Mouse (Mus musculus) R1 (cell line): Measurements from ENCODE around the gene Clrn1.

Experiments
- DNase-seq: peaks from one replicate; pipeline ENCODE4 v3.0.0-alpha.2; 2018; ENCODE audit warnings: low read depth, low spot score

Gene Clrn1

DNA sequence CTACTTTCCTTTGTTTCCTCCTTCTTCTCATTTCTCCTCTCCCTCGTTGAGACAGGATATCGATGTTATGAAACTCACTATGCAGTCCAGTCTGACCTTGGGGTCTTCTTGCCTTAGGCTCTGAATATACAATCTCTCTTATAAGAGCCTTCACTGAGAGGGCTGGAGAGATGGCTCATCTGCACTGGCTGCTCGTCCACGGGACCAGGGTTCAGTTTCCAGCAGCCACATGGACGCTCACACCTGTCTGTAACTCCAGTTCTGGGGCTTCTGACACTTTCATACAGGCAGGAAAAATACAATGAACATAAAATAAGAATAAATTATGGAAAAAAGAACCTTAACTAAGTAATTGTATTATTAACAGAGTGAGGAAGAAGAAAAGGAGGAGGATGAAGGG, 53.6 kb downstream of the Clrn1 start:
- no peak for DNase-seq

DNA sequence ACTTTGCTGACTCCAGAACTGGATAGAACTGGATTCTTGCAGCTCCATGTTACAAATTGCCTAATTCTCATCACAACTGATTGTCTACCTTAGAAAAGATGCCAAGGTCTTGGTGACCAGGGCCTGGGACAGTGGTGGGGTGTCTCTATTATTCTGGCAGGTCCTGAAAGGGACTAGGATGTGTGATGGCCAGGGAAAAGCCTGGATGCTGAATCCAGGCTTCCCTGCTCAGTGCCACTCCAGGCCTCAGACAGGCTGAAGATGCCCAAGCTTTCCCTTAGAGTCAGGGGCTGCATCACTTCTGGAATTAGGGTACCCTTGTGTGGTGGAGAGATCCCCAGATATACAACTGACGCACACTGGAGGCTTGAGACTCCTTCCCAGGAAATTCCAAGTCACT, 55.2 kb downstream of the Clrn1 start:
- DNase-seq: no peak

DNA sequence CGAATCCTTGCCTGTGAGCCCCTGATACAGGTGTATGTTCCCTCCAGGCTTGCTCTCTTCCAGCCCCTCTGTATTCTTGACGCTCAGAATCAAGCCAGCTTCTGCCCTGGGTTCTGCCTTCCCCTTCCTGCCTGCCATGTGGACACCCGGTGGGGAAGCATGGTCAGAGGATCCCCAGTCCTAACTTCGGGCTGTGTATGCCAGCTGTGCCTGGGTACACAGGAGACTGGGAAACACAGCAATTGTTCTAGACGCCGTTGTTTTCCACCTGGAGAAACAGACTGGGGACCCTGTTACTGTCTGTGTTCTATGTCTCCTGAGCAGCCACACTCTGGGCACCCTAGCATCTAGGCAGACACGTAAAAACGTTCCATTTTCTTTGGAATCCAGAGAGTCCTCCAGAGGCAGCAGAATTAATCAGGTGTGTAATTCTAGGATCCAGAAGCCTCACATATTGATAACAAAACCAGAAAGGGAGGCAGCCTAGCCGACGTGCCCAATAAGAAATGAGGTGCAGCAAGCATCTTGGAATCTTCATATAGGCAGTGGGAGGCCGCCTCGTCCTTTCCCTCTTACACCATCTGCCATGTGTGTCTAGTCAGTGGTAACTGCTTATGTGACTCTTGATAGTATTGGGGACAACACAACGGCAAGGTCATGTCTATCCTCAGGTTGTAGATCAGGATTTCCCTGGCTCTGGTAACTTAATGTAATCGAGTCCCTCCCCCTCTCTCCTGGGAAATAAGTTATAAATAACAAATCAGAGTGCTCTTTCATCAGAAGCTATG, 56.6 kb downstream of the Clrn1 start:
- DNase-seq: no peak

DNA sequence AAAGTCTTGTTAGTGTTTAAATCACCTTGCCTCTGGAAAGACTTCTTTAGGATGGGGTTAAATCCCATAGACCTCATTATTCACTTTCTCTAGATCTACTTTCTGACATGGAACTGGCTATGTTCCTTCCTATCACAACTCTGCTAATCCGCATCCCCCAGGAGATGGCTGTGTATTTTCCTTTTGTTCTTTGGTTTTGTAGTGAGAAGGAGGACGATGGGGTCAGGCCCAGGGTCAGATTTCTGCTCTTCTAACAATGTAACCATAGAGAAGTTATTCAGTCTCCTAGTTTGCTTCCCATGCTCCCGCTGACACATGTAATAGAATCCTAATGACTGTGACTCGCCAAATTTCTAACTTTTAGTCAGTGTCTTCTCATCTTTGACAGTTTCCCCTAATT, 58.9 kb downstream of the Clrn1 start:
- DNase-seq: no peak

DNA sequence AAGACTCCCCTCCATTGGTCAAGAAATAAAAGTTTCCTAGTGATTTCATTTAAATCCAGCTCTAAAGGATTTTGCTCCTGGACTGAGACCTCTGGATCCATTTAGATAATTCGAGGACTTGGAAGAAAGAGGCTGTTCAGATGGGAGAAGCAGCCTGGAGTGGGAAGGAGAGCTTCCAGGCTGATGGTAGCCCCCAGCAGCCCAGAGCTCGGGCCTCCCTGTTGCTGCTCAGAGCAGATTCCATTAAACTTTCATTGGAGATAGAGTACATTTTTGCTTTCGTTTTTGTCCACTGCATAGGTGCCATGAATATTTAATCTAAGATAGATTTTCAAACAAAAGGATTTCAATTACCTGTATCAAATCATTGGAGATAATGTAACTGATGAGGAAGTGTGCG, 62.9 kb downstream of the Clrn1 start, which contains the start of gene Mindy4b-ps:
TSS of gene Mindy4b-ps (minus strand) at position 101 of the 400 bp plus-strand sequence.
- DNase-seq: no peak

DNA sequence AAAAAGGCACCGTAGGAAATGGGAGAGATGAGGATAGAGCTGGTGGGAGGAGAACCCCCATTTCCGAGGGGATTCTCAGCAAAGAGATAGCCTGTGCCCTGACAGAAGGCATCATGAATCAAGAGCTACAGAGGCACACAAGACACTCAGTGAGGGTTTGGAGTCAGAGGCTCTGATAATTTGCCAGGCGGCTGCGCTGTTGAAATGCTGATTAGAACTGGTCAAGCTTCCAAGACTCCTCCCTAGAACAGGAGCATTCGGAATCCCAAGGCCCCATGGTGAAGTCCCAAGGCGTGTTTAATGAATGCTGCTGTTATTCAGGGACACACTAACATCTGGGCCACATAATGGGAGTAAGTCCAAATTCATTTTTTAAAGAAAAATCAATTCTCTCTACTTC, 67.8 kb downstream of the Clrn1 start:
- peak; percentile 20 for DNase-seq

DNA sequence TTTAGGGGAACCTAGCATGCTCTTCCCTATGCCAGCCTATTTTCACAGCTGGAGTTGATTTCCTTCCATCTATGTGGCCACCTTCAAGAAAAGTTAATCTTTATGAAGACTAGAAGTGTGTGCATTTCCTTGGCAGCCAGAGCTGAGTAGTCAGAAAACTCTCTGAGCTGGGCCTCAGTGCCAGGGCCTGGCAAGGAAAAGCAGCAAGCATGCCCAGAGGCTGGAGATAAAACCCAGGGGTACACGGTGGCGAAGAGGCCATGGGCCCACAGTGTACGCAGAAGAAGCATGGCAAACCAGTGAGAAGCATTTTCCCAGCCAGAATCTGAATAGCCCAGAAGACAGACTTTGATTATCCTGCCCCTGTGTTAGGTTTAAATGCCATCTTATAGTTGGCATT, 70.9 kb downstream of the Clrn1 start:
- DNase-seq: no peak

DNA sequence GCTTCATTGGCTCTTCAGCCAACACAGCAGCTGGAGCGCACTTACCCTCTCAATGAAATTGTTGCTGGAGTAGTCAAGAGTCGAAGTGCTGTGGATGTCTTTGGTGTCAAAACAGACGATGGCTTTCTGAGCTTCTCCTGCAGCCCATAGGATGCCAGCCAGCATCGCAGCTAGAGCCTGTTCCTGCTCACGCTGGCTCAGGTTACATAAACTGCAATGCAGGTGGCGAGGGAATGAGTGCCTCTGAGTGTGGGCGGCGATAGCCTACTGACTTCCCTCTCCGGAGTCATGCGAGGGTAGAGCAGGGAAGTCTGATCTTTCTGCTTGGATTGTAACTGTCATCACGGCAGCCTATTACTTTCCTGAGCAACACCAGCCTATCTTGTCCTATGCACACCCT, 74.8 kb downstream of the Clrn1 start:
- DNase-seq: no peak

DNA sequence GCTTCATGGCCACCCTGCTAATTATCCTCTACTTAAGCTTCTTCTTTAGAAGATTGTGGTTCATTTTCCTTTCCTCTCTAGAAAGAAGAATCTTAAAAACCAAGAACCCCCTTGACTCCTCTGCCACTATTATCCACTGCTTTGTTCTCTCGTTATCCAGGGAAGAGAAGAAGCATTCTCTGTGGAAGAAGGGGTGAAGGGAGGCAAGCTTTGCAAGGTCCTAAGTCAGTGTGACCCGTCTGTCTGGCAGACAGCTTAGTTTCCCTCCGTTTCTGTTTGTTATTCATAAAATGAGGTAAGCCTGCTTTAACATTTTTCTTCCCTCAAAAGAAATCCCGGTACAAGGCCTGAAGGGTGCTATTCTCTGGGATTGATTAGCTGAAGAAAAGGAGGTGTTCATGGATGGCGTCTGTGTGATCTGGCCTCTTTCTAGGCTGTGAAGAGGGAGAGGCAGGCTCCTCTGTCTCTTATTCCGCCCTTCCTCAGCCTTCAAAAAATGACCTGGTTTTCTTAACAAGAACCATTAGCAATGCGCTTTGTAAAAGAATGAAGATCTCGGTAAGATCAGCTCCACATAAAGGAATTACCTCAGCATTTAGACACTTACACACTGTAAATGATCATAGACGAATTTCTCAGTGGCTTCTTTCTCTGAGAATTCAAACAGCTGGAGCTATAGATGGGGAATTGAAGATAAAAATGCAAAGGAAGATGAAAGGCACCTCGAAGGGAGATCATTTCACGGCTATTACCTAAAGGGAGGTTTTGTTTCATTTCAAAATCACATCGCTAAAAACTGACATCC, 75.8 kb downstream of the Clrn1 start:
- DNase-seq: no peak

DNA sequence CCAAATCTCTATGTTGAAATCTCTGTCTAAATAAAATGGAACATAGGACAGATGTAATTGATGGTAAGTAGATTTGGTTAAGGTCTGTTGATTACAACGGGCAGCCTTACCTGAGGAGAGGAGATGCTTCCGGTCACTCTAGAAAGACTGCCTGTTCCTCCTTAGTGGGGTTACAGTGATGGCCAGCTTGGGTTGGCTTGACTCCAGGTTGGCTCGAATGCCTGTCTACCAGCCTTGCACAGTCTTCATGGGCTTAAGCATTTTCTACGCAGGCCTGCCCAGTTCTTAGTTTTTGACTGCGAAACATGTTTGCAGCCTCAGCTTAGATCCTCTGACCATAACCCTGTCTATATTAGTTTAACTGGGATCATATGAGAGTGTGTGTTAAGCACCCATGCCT, 76.5 kb downstream of the Clrn1 start:
- no peak for DNase-seq

DNA sequence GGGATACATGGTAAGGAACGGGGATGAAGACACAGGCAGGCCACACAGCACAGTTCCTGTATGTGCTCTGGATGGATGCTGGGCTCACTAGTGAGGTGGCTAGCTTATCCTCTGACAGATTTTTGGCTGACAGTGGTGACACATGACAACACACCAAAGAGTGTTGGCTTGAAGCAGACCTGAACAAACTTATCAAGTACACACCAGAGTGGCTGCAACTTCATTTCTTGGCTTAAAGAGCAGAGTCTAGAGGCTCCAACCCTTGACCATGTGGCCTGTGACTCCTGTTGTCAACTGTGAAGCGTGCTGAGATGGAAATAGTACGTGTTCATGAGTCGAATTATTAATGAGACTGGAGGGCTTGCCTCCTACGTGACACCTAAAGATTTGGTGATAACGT, 80.4 kb downstream of the Clrn1 start:
- DNase-seq: no peak

DNA sequence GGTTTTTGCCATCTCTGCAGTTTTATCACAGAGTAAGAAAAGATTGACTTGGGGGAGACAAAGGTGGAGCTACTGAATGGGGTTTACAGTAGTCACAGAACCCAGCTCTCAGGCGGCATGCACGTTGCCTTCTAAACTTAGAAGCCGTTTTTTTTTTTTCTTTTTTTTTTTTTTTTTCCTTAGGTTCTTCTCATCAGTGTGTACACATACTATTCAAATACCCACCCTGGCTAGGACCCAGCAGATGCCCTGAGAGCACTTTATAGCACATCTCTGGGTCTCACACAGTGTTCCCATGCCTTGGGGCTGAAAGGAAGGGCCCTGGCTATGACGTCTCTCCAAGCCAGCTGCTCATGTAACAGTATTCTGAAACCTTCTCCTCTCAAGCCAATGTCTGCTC, 86.5 kb downstream of the Clrn1 start:
- DNase-seq: no peak

DNA sequence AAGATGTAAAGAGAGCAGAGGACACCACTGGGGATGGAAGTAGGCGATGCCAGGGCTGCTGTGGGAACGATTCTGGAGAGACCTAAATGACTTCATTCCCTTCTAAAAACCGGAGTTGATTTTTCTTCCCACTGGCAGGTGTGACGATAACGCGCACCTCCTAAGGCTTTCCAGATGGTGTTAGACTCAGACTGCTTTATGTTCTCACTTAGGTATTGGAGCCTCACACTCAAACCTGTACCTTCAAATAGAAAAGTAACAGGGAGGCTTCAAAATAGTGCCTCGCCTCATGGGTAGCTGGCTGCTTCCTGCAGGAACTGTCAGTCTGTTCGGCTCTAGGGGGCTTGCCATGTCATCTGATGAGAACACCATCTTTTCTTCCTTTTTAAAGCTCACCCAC, 86.9 kb downstream of the Clrn1 start:
- no peak for DNase-seq
